Mouse (Mus musculus) regulatory T cell (primary cell): Measurements from ENCODE around the gene Fshr.

Experiments used
- in situ Hi-C: fragments of 300-600 bp; cut with MboI, MseI; formaldehyde crosslinking; loops from one replicate; pipeline ENCODE4 v1.15.1; 2025; ENCODE audit warnings: high pct_unique_total_duplicates

The Fshr gene

DNA sequence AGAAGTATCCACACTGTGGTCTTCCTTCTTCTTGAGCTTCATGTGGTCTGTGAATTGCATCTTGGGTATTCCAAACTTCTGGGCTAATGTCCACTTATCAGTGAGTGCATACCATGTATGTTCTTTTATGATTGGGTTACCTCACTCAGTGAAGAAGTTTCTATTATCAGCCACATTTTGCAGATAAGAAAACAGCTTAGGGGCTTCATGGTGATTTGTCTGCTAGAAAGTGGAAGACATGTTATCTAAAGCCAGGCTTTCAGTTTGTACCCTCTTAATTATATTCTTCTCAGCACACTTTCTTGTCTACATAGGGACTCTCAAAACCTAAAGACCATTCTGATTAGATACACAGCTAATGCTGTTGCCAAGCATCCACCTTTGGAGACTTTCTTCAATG is 165.8 kb downstream of the Fshr start:
- in situ Hi-C loops = no loop called here

DNA sequence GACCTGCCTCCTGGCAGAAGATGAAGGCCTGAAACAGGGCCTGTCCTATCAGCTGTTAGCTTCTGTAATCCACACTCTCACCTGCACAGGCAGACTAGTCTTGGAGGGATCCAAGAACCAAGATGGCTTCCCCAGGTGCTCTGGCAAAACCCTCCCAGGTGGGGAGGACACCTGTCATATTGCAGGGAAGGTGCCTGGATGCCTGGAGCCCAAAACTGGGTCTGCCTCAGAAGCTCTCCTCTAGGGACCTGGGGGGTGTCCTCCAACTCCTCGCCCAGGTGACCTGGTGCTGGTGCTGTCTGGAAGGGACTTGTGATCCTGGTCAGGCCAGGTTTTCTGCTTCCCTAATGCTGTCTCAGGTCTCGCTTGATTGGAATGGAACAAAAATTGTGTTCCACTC is 167.5 kb downstream of the Fshr start:
- in situ Hi-C loops = no loop called here

DNA sequence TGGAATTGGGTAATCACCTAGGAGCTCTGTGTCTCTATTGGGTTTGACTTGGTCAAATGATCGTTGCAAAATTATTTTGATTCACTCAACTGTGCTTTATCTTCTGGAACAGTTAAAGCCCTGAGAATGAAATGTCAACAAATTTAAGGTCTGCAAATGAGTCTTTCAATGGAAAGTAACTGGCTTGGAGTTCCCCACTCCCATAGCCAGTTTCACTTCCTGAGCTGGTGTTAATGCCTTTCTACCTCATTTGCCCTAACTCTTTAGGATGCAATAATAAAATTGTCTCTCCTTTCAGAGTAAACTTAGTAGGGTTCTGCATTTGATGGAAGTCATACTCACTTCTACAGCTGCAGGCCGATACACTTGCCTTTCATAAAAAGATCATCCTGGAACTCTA is 181.0 kb downstream of the Fshr start:
- in situ Hi-C loops = no loop called here

DNA sequence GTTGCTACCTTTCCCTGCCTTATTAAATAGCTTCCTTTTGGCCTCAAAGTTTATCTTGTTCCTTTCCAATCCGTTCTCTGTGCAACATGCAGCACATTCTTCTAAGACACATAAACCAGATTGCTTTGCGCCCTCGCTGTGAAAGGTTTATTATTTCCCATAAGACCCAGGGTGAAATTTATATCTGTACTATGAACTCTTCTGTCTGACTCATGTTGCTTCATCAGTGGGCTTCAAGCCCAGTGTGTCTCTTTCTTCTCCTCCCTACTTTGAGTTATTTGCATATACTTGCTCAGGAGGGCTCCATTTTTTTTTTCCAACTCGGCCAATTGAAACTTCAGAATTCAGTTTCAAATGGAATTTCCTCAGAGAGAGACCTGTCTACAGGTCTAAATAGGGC is 183.5 kb downstream of the Fshr start:
- in situ Hi-C loops = no loop called here

DNA sequence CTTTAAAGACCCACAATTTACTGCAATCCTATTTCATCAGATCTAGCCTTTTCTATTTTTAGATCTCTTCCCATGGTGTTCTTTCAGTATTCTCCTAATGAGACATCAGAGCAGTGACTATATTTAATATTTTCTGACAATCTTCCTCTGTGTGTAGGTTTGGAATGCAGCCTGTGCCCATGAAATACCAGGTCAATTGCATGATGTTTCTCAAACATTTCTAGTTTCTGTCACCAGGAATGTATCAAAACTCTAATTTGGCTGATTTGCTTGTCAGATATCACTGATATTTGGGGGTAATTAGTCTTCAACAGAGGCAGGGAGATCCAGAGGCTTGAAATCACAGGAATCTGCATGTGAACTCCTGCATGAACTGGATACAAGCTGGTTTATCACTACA is 186.8 kb downstream of the Fshr start:
- in situ Hi-C loops = no loop called here

DNA sequence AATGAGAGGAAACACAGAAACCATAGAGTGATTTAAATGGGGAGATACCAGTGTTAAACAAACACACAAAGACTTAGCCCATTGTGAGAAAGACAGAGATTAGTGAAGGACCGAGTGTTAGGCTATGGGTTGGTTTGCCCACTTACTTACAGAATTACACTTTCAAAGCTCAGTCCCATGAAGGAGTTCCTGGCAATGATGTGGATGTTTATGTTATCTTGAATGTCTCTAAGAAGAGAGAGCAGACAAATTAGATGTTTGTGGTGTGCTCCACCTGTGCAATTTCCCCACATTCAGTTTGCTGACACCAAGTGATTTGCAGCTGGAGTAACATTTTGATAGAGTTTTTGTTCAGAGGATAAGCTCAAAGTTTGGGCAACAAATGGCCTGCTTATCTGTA is 191.4 kb downstream of the Fshr start:
- in situ Hi-C loops = no loop called here

DNA sequence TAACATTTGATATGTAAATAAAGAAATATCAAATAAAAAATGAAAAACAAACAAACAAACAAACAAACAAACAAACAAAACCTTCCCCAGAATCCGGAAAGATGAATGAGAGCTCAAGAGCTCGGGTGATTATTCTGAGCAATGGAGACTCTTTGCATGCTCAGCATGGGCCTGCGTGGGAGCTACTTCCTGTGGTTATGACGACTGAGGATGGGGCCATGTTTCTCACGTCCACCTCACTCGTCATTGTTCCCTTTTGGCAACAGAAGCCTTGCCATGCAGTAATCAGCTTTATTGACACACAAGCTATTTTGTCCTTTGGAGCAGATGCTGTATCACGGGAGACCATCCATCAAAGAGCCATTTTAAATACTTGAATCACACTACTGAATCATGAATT is 191.8 kb downstream of the Fshr start:
- in situ Hi-C loops = no loop called here

DNA sequence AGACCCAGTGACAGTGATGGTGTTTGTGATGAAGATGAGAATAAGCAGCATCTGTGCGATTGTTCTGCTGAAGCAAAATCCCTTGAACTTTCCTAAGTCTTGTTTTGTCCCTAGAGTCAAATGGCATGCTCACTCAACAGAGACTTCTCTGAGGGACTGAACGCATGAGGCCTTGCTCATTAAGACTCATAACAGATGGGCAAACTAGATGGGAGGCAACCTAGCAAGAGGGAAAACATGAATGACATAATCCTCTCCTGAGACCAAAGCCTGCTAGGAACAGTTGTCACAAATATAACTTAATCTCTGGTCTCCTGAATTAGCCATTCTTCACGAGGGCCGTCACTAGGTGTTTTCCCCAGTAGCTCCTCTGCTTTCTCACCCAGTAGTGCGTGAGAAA is 194.5 kb downstream of the Fshr start:
- in situ Hi-C loops = no loop called here

DNA sequence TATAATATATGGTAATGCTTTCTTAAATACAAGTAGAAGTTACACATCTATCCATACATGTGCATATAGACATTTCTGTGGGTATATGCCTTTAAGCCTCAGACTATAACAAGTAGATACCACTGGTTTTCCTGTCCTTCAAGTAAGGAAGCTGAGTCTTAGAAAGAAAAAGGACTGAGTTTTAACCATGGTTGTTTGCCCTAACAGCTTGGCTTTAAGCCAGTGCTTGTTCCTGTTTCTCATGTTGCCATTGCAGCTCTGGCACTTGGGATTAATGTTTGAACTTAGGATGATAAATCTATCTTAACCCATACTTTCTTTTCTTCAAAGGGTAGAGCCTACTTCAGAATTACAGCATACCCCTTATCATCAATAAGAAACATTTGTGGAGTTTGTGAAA is 200.6 kb downstream of the Fshr start:
- in situ Hi-C loops = loop anchor here (10.0 kb wide), 1 partner anchor 565 kb away; no protein-coding TSS in a partner anchor

DNA sequence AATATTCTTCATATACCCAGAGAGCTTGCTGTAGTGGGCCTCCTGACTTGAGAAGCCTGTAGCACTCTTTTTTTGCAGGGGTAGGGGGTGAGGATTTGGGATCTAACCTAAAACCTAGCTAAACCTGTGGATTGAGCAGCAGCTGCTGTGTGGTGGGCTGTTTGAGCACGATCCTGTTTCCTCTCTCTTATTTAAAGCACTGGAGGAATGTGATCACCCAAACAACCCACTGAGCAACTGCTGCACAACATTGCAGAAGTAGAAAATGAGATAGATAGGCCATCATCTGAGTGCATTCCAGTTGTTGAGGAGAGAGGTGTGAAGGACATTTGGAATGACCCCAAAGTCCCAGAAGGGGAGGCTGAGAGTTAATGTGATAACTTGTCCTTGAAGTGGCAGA is 202.2 kb downstream of the Fshr start:
- in situ Hi-C loops = loop anchor here (10.0 kb wide), 1 partner anchor 567 kb away; no protein-coding TSS in a partner anchor

DNA sequence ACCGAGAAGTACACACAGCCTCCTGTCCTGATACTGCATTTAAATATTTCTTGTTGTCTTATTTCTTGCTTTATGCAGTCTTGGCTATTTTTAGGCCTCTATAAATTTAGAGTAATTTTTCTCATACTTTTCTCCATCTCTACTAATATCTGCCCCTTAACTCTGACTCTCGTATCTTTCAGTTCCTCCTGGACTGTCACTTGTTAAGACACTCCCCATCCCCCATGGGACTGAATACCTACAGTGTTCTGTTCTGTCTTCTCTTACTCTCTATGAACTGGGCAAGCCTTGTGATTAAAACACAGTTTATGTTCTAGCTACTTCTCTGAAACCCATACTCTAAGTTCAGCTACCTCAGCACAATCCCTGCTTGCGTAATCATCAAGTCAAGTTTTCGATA is 209.2 kb downstream of the Fshr start:
- in situ Hi-C loops = loop anchor here (10.0 kb wide), 1 partner anchor 574 kb away; no protein-coding TSS in a partner anchor

DNA sequence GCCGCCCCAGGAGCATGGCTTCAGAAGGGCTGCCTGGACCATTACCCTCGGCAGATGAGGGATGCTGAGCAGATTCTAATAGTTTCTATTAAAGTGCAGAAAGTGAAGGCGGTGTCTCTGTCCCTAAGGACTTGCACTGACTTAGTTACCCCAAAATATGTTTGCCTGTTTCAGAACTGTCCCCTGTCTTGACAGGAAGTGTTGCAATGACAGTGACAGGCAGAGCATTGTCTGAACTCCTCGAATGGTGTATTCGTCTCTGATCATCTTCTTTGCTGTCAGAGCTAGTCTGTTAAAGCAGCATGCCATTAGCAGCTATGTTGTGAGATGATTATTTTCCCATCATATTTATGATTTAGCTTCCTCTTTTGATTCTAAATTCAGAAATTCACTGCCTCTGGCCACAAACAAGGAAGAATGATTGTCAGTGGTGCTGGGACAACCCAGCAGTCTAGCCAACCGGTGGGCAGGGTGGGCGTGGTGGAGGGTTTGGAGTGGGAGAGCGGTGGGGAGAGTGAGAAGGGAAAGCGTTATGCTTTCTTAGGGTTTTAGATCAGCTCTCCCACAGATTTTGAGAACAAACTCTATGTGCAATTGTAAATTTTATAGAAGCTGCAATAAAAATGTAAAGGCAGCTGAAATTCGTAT is 219.6 kb downstream of the Fshr start:
- in situ Hi-C loops = no loop called here

DNA sequence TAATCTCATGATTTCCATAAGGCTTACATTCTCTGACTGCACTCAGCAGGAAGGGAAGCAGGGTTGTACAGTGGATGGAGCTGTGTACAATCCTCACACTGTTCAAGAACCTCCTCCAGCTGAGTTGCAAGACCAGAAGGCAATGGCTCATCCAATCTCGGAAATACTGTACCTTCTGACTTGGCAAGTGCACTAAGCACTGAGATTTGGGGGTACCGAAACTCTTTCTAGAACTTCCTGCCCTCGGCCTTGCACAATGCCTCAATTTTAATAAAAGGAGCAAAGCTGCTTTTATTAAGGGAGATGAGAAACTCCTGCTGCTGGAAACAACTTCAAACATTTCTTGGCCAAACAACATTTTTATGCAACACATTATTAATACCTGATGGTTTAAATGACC is 225.9 kb downstream of the Fshr start:
- in situ Hi-C loops = loop anchor here (25.0 kb wide), 1 partner anchor 1513 kb away; no protein-coding TSS in a partner anchor

DNA sequence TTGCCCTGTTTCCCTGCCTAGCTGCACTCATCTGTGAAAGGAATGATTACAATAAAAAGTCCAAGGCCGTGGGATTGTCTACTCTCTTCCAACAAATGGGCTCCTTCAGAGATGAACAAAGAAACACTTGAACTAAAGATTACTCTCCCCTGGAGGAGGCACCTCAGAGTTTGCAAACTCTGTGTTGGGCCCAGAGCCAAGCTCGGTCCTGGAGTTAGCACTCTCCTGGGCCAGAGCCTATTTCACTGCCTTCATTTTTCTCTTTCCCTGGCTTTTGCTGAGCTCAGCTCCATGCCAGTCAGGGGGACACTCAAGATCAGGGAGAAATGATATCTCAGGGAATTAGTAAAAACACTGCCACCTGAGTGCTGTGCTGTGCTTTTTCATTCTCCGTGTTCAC is 234.4 kb downstream of the Fshr start:
- in situ Hi-C loops = loop anchor here (25.0 kb wide), 1 partner anchor 1521 kb away; no protein-coding TSS in a partner anchor

DNA sequence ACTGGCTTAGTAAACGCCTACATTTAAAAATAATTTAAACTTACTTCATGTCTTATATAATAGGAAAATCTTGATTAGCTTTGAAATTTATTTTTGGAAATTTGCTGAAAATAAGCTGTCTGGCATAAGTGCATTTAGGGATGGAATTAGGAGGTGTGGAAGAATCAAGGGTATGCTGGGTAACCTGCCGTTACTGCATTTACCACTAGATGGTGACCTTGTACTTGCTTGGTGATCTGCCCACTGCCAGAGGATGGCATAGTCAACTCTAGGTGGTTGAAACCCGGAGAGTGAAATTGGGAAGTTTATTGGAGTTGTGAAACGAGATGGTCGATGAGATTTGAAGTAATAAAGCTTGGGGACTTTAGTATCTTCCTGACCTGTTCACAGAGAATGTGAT is 246.5 kb downstream of the Fshr start:
- in situ Hi-C loops = loop anchor here (10.0 to 25.0 kb wide), 2 partner anchors 771 to 1533 kb away; no protein-coding TSS in a partner anchor

DNA sequence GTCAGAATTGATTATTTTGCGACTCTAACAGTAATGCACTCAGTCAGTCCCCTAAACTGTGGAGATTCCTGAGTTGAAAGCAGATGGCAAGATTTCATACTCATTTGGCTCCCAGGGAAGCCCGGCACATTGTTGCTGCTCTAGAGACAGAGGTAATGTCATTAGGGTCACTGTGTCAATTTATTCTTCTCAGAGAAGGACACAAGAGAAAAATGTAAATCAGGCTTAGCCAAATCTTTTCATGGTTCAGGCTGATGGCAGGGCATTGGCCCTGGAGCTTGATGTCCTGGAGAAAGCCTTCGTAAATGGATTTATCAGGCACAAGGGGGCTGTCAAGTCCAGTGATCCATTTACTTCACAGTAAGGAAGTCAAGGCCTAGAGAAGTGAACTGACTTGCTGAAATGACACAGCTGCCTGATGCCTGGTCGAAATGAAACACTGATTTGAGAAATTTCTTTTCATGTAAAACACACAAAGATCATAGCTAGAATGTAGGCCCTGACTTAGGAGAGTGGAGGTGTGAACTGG is 262.3 kb downstream of the Fshr start:
- in situ Hi-C loops = no loop called here

DNA sequence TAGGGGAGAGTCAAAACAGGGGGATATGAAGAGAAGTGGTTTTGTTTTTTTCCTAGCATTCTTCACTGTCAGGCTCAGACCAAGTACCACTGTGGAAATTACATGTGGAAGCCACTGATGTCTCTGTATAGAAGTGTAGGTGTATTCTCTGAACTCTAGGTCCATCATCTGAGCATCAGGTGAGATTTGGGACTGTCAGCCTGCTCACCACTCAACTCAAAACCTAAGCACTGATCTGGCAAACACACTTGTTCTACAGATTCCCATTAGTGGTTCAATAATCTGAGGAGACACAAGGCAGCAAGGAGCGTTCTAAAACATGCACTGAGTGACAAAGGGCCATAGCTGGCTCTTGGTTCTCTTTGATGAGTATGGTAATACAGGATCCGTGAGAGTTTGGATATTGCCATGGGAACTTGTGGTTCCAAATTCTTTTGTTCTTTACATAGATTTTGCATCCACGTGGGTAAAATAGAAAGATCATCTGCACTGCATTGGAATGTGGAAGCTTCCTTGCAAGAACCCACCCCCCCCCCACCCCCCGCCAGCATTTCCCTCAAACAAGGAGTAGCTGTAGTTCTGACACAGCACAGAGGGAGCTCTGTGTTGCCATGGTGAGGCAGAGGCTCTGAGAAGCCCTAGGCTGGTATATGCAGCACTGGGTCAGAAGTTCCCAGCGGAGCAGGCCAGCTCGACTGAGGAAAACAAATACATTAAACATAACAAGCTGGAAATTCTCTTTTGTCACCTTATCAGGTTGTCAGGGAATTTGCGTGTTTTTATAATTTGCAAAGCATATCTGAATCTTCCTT is 262.9 kb downstream of the Fshr start:
- in situ Hi-C loops = no loop called here

DNA sequence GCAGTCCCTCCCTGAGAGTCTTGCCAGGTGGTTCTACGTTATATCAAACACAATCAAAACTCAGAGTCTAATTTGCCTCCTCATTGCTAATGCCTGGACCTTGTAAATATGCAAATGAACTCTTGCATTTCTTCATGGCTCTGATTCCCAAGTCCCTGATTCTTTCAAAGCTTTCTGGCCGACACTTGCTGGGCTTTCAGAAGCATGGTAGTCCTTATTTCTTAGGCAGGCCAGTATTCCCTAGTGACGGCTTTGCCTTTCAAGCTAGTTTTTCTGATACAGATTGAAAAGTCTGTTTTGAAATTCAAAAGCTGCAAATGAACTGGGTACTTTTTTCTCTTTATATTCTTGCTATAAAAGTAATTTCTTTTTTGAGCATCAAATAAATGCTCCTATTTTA is 263.5 kb downstream of the Fshr start:
- in situ Hi-C loops = no loop called here
